Mouse (Mus musculus): ENCODE data around the gene Lztfl1.
"Not testable (repeated sequence)": the region's sequence is repeated elsewhere in the genome, so short reads cannot be mapped to it uniquely, and the experiment has no call there.

Gene Lztfl1

DNA sequence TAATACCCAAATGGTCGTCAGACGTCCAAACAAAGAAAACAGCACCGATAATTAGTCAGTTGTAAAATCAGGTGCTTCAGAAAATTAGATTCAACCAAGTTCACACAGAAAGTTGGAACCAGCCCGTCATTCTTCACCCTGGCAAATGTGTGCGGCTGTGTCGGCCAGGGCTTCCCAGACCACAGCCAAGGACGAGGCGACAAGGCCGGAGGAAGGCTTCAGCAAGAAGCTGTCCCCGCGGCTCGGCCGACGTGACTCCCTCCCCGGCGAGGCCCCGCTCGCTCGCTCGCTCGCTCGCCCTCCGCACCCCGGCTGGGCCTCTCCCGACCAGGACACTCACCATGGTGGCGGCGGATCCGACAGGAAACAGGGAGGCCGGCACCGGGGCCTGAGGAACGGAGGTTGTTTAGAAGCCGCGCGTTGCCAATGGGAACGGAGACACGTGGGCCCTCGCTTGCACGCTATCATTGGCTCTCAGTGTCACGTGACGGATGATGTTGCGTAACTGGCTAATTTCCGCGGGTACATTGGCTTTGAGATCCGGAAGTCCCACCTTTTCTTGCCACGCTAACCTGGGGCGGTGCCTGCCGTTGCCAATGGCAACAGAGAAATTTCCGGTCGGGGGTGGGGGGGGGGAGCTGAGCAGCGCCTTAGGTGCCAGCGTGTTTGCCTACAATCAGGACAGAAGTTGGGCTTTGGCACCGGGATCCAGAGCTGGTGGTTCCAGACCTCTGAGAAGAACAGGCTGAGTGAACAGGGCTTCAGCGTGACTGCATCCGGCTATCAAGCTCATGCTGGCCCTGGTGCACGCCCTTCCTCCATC is at the start of gene Lztfl1:
TSS of gene Lztfl1 (minus strand) at position 512 of the 823 bp plus-strand sequence.
- DNase-seq (ENCODE audit: extremely low read depth, low read depth): peak; percentile 97

DNA sequence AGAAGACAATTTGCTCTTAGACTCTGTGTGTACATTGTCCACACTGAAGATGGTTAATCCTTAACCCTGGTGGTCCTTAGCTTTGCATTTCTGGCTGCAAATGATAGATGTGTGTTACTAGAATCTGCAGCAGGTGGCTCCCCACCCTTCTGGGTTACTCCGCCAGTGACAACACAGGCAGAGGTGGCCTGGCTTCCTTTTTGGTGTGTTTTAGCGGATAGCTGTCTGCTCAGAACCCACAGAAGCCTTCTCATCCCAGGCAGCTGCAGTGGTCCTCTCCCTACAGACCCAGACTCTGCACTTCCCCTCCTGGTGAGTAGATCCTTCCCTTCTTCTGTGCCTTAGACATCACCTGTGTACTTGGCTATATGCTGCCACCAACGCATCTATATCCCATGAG is 49.5 kb upstream of the Lztfl1 start:
- DNase-seq (ENCODE audit: extremely low read depth, low read depth): no peak

- no peak for DNase-seq (ENCODE audit: extremely low read depth, low read depth)
Measured at GRCm38 (mm10) chr9:123763771-123764170, 46.3 kb upstream of the Lztfl1 start.

DNA sequence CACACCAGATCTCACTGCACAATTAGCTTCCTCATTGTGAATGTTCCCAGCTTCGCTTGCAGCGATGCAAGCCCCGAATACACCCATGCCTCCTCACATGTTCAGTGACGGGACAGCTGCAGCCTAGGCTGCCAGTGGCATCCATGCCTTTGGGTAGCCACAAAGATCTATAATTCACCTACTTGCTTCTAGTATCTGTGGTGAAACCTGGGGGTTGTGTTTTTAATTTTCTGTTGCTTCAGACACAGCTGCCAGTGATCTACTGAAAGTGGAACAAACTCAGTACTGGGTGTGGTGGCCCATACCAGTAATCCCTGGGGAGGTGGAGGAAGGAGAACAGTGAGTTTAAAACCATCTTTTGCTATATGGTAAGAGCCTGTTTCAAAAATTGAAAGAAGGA is 45.4 kb upstream of the Lztfl1 start:
- no peak for DNase-seq (ENCODE audit: extremely low read depth, low read depth)

- DNase-seq (ENCODE audit: extremely low read depth, low read depth): no peak
Measured at GRCm38 (mm10) chr9:123760806-123761205, 43.3 kb upstream of the Lztfl1 start.

DNA sequence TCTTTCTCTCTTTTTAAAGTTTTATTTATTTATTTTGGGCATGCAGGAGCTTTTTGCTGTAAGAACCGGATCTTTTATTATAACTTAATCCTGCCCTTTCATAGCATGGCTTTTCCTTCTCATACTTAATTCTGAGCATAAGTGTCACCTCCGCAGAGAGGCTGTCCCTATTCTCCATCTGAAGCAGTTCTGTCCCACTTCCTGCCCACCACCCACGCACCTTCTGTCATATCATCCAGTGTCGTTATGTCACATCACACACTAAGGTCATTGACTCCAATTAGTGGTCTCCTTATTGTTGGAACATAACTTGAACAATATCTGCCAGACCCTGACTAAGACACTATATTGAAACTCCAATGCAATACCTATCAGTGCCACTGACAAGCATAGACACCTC is 41.1 kb upstream of the Lztfl1 start:
- no peak for DNase-seq (ENCODE audit: extremely low read depth, low read depth)

DNA sequence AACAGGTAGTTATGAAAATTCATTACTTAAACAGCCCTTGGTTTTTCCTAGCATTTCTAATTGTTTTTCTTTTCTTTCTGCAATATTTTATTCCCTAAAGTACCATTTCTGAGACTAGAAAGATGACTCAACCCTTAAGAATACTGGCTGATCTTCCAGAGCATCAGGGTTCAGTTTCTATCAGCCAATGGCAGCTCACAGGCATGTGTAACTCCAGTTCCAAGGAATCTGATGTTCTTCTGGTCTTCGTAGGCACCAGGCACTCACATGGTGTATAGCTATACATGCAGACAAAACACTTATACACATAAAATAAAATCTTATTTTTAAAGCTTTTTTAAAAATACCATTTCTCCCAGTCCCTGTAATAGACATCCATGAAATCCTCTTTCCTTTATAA is 40.7 kb upstream of the Lztfl1 start:
- no peak for DNase-seq (ENCODE audit: extremely low read depth, low read depth)

DNA sequence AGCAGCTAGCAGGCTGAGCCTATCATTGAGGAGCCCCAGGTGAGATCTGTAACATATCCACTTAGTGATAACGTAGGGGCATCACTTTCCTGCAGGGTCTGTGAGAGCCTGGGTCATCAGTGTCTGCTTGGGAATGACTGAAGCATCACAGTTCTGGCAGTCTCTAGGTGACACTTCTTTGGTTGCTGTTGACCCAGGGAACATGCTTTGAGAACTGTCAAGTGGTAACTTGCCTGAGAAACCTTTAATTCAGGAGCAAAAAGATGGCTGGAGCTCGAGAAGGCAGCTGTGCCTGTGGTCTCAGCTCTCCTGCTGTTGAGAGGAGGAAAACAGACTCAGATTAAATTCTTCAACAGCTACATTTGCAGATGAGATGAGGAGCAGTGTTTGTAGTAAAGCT is 39.8 kb upstream of the Lztfl1 start:
- DNase-seq (ENCODE audit: extremely low read depth, low read depth): no peak

DNA sequence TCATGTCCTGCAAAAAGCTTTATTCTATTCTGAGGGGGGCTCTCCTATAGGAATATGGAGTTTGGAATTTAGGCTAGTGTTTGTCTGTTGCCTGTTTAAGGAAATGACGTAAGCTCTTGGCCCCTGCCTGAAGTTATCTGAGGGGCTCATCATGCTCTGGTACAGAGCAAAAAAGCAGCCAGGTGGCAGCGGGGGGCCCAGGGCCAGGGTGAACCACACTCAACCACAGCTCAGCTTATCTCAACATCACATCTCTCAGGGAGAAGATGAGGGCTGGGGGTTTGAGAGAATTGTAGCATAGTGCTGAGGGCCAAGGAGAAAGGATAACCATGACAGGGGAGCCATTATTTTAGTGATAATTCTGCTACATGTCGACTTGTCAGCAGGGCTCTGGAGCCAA is 39.3 kb upstream of the Lztfl1 start:
- DNase-seq (ENCODE audit: extremely low read depth, low read depth): no peak

GRCm38 (mm10) chr9:123754333-123754732 is 36.8 kb upstream of the Lztfl1 start:
- no peak for DNase-seq (ENCODE audit: extremely low read depth, low read depth)

DNA sequence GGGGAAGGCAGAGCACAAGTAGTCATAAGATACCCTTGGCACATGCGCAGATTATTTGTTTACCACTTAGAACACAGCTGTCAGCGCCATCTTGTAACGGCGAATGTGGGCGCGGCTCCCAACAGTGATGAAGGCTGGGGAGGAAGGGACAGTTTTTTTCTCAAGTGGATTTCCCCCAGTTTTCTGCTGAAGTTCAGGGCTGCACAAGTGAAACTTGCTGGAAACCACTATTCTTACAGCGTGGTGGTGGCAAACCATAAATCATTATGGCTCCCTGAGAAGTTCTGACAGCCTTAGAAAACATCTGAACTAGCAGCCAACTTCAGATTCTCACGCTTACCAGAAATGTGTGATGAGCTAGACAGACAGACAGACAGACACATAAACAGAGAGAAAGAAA is 32.2 kb upstream of the Lztfl1 start:
- DNase-seq (ENCODE audit: extremely low read depth, low read depth): not testable (repeated sequence)

DNA sequence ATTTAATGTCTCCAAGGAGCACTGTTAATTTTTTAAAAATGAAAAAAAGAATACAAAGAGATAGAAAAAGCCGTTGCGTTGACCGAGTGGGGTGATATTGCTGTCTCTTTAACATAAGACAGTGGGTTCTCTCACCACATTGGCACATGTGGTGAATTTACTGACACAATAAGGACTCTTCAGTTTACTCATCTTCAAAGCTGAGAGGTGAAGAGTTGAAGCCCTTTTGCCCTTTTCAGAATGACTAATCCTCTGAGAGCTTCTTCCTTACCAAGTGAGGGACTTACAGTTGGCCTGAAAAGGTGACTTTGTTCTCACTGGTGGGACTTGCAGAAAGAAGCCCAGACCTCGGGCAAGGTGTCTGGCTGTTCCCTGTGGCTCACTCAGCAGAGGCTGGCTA is 23.3 kb upstream of the Lztfl1 start:
- DNase-seq (ENCODE audit: extremely low read depth, low read depth): no peak

GRCm38 (mm10) chr9:123734133-123734532 is 16.6 kb upstream of the Lztfl1 start:
- DNase-seq (ENCODE audit: extremely low read depth, low read depth): no peak

DNA sequence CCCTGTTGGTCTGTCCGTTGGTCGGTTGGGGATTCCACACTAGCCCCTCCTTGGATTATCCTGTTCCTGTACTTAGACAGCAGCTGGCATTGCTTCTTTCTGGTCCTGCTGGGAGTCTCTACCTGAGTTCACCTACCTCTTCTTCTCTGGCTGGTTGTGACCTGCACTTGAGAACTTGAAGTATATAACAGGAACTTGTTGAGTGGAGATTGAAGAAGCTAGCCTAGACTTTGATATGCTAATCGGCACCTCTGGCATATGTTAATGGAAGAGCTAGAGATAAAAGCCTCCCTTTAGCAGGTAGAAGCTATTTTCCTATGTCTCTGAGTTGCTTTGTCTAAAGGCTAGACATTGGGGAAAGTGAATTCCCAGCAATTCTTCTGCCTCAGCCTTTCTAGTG is 13.8 kb upstream of the Lztfl1 start:
- DNase-seq (ENCODE audit: extremely low read depth, low read depth): no peak

- no peak for DNase-seq (ENCODE audit: extremely low read depth, low read depth)
Measured at GRCm38 (mm10) chr9:123722737-123723493, 5.4 kb upstream of the Lztfl1 start.

DNA sequence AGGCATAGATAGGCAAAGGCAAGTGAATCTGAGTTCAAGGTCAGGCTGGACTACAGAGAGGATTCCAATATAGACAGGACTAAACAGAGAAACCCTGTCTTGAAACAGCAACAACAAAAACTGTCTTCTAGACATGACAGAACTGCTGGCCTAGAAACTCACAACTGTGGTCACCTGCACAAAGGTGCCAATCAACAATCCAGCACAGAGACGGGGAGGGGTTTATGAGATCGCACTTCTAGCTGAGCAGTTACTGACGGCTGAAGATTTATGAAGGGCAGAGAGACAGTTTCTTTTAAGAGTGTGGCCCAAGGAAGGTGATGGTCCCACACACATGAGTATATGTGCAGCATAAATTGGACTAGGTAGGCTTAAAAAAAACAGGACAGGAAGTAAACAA is 1.2 kb downstream of the Lztfl1 start:
- DNase-seq (ENCODE audit: extremely low read depth, low read depth): no peak

- DNase-seq (ENCODE audit: extremely low read depth, low read depth): no peak
Measured at GRCm38 (mm10) chr9:123713111-123713510, 4.4 kb downstream of the Lztfl1 start.

DNA sequence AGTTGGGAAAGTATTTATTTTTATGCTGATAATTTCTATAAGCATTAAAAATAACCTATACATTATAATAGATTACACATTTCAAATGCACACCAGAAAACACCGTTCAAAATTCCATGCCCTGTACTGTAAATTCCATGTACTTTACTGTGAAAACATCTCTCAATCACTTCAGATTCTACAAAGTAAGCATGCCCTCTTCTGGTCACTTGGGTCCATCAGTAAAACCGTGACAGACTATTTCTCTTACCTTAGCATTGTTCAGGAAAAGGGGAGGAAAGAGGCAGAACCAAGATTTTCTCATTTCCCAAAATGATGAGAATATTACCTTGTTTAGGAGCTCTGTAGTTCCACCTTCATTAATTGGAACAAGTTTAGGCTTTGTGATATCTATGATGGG is 8.3 kb downstream of the Lztfl1 start:
- DNase-seq (ENCODE audit: extremely low read depth, low read depth): no peak

GRCm38 (mm10) chr9:123701822-123702221 is 15.7 kb downstream of the Lztfl1 start:
- DNase-seq (ENCODE audit: extremely low read depth, low read depth): peak; percentile 14

- DNase-seq (ENCODE audit: extremely low read depth, low read depth): no peak
Measured at GRCm38 (mm10) chr9:123695634-123696302, 21.7 kb downstream of the Lztfl1 start.

DNA sequence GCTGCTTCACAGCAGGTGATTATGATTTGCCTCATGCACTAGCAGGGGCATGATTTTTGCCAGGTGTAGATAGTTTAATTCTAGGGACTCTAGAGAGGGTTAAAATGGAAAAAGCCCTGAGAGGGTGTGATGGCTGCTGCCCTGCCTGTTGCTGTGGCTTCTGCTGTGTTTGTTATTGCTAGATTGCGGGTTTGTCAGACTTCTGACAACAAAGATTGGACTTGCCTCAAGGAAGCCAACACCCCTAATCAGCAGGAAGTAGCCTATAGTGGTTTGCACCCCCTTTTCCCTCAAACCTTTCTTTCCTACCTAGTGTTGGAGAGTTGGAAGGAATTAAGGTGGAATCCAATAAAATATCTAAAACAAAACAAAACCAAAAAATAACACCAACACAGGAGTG is 29.3 kb downstream of the Lztfl1 start:
- peak; percentile 37 for DNase-seq (ENCODE audit: extremely low read depth, low read depth)

DNA sequence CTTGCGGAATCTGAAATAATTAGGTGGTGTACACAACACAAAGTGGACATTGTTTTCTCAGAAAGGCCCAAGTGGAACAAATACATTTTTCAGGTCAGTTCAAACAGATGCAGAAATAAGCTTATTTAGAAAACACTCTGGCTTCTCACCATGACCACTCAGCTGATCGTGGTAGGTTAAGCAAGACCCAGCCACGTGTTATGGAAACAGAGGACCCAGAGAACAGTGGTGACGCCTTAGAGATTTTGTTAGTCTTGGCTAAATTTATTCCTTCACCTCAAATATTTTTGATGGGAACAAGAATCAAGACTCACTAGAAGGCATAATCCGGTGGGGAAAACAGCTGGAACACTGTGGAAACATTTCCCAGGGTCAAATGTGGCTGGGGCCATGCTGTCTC is 31.3 kb downstream of the Lztfl1 start:
- DNase-seq (ENCODE audit: extremely low read depth, low read depth): no peak

Measured in MEL-GATA-1-ER (cell line).